Mouse (Mus musculus) liver, postnatal 0 days (tissue): ENCODE measurements around the gene Rftn2.

ENCODE experiments used
- CTCF ChIP-seq: sonication (generic); IDR thresholded peaks from 2 replicates; pipeline ENCODE4 v1.5.1; 2016; ENCODE audit warnings: antibody characterized with exemption, low read depth
- EP300 ChIP-seq: IDR thresholded peaks from 2 replicates; pipeline ENCODE4 v1.6.1; 2016; ENCODE audit warnings: antibody characterized with exemption, low read depth, mild to moderate bottlenecking

DNA sequence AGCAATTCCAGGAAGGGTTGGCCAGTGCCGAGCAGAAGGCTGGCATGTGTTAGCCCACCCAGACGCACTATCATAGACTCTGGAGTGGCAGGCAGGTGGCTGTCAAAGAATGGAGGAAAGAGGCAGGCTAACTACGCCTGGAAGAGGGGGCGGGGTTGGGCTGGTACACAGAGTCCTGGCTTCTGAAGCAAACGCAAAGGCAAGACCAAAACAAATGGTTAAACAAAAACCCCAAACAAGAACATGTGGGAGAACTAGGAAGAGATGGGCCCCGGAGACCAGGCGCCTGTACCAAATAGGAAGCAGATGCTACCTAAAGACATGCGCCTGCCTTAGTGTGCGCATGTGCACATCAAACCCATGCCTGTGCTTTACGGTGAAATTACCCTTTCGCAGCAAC, 2.5 kb downstream of the Rftn2 start:
- no peak for TF ChIP-seq CTCF
- TF ChIP-seq EP300, result no peak
